Mouse (Mus musculus) adipose tissue, adult 10 weeks (tissue): ENCODE data around the gene Mrpl44. TPM values are rescaled to one million over a fixed set of nuclear protein-coding genes. Genes with fewer than 3 reads are reported as not detected.

Source experiments
- polyA plus RNA-seq: library from polyadenylated mRNA; stranded (reverse); fragments of 350-450 nt; fragmentation: Illumina TruSeq; extraction: RNeasy Lipid Tissue Mini Kit (QIAGEN cat#74804); gene quantifications from one replicate; pipeline ENCODE4 v1.2.3, GENCODE M21; 2014; ENCODE audit warnings: low read depth, low replicate concordance

Gene Mrpl44
- polyA plus RNA-seq, result 26.7 TPM

DNA sequence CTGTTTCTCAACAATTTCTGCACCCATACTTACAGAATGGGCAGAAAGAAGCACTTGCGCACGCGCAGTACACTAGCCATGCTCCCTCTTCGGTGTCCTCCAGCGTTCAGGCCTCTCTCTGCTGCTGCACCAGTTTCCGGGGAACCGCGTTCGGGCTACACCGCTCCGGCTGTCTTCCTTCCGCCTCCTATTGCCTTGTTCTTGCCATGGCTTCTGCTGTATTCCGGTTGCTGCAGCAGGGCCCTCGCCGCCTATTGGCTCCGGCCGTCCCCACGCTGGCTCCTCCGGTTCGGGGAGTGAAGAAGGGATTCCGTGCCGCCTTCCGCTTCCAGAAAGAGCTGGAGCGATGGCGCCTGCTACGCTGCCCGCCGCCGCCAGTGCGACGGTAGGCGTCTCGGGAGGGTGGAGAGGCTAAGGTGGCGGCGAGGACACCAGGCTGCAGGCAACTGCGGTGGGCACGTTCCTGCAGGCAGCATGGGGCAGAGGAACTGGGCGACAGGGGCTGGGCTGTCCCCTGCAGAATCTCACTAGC is at the start of gene Mrpl44, which contains the start of gene Wdfy1:
Mrpl44 (plus strand) TSS at position 92 of the 532 bp plus-strand sequence.
Wdfy1 (minus strand) TSS at position 217 of the 532 bp plus-strand sequence.

Other genes starting within 250 kb of the Mrpl44 start
- gene Ap1s3, start 104.0 kb upstream of the Mrpl44 start, polyA plus RNA-seq, result 25.5 TPM
- gene Wdfy1, start 125 bp downstream of the Mrpl44 start, polyA plus RNA-seq, result 11.0 TPM
- 31.4 TPM for gene Serpine2, start 85.2 kb downstream of the Mrpl44 start, polyA plus RNA-seq